Mouse (Mus musculus): Measurements from ENCODE around the gene Gga1. TPM values are rescaled to one million over a fixed set of nuclear protein-coding genes. Genes with fewer than 3 reads are reported as not detected.
A peak's percentile ranks its signal among the peaks of the same experiment; 100 is the strongest.

Gene Gga1
- polyA plus RNA-seq, 1 experiment from 2014 or later, result 63.1 TPM

GRCm38 (mm10) chr15:78835200-78836085 is 41.5 kb upstream of the Gga1 start:
- 13% methylated on average over 12 of the region's 12 CpGs for WGBS
- peaks cover 77% of the 10 kb centered on the region for H3K4me1 ChIP-seq (replicated peaks; ENCODE audit: control insufficient read depth, insufficient read depth, low read length)
- H3K4me3 ChIP-seq (ENCODE audit: low read length), result no peak overlapping the region
- no peaks in the 10 kb centered on the region for H3K9me3 ChIP-seq (ENCODE audit: control insufficient read depth, low read length)
- no peaks in the 10 kb centered on the region for H3K36me3 ChIP-seq (ENCODE audit: control insufficient read depth, insufficient read depth, low read length)
- H3K27ac ChIP-seq (ENCODE audit: low read length), result peak overlapping the region; percentile 97
- peak overlapping the region; percentile 60 for H3K9ac ChIP-seq (ENCODE audit: low read length)
- ATAC-seq (ENCODE audit: low read depth), result peak; percentile 13
- H3K27me3 ChIP-seq (ENCODE audit: control insufficient read depth, insufficient read depth, low read depth, low read length), result no peaks in the 10 kb centered on the region
- H3K4me2 ChIP-seq (ENCODE audit: low read depth, low read length), result 0 out of 2 replicates have a peak overlapping the region, but pooled peaks have one; percentile 18

- peaks cover 79% of the 10 kb centered on the region for H3K4me1 ChIP-seq (replicated peaks; ENCODE audit: control insufficient read depth, insufficient read depth, low read length)
- H3K27me3 ChIP-seq (ENCODE audit: control insufficient read depth, insufficient read depth, low read depth, low read length), result no peaks in the 10 kb centered on the region
- H3K4me2 ChIP-seq (ENCODE audit: low read depth, low read length), result no peak overlapping the region
- no peak overlapping the region for H3K4me3 ChIP-seq (ENCODE audit: low read length)
- no peaks in the 10 kb centered on the region for H3K9me3 ChIP-seq (ENCODE audit: control insufficient read depth, low read length)
- ATAC-seq (ENCODE audit: low read depth), result peak; percentile 3
- no peaks in the 10 kb centered on the region for H3K36me3 ChIP-seq (ENCODE audit: control insufficient read depth, insufficient read depth, low read length)
- H3K9ac ChIP-seq (ENCODE audit: low read length), result peak overlapping the region; percentile 60
- H3K27ac ChIP-seq (ENCODE audit: low read length), result peak overlapping the region; percentile 97
- 10% methylated on average over 8 of the region's 8 CpGs for WGBS
These were observed 40.8 kb upstream of the Gga1 start for GRCm38 (mm10) chr15:78836086-78836621.

- Histone ChIP-seq H3K4me3 (ENCODE audit: low read length) (no peak overlapping the region), H3K27ac (ENCODE audit: low read length) (peak overlapping the region; percentile 99), H3K4me2 (ENCODE audit: low read depth, low read length) (no peak overlapping the region), H3K4me1 (replicated peaks; ENCODE audit: control insufficient read depth, insufficient read depth, low read length) (peaks cover 56% of the 10 kb centered on the region), H3K27me3 (ENCODE audit: control insufficient read depth, insufficient read depth, low read depth, low read length) (no peaks in the 10 kb centered on the region), H3K9me3 (ENCODE audit: control insufficient read depth, low read length) (no peaks in the 10 kb centered on the region), H3K36me3 (ENCODE audit: control insufficient read depth, insufficient read depth, low read length) (no peaks in the 10 kb centered on the region), H3K9ac (ENCODE audit: low read length) (peak overlapping the region; percentile 48; the same call in 1 of the 2 replicates)
- no peak for ATAC-seq (ENCODE audit: low read depth)
- 11% methylated on average over 2 of the region's 2 CpGs for WGBS
These were observed 37.2 kb upstream of the Gga1 start for GRCm38 (mm10) chr15:78839744-78840143.

DNA sequence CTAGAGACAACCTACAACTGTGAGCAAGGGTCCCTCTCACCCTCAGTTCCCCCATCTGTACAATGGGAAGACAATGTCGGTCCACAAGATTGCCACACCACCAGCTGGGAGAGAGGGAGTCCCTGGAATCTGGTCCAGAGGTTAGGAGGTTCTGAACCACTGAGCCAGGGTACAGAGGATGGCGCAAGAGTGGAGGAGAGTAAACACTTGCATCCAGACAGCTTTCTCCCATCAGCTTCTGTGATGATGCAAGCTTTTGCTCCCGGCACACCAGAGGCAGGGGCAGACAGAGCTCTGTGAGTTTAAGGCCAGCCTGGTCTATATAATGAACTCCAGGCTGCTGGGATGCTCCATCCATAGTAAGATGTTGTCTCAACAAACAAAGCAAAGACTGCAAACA is 36.7 kb upstream of the Gga1 start:
- no peak overlapping the region for H3K4me3 ChIP-seq (ENCODE audit: low read length)
- H3K36me3 ChIP-seq (ENCODE audit: control insufficient read depth, insufficient read depth, low read length), result no peaks in the 10 kb centered on the region
- 30% methylated on average over 3 of the region's 3 CpGs for WGBS
- no peak overlapping the region for H3K9ac ChIP-seq (ENCODE audit: low read length)
- H3K9me3 ChIP-seq (ENCODE audit: control insufficient read depth, low read length), result no peaks in the 10 kb centered on the region
- H3K27me3 ChIP-seq (ENCODE audit: control insufficient read depth, insufficient read depth, low read depth, low read length), result no peaks in the 10 kb centered on the region
- no peak overlapping the region for H3K4me2 ChIP-seq (ENCODE audit: low read depth, low read length)
- peak; percentile 34 for ATAC-seq (ENCODE audit: low read depth)
- H3K27ac ChIP-seq (ENCODE audit: low read length), result peak overlapping the region; percentile 99
- H3K4me1 ChIP-seq (replicated peaks; ENCODE audit: control insufficient read depth, insufficient read depth, low read length), result peaks cover 56% of the 10 kb centered on the region

- WGBS, result 61% methylated on average over 11 of the region's 11 CpGs
- Histone ChIP-seq H3K4me1 (replicated peaks; ENCODE audit: control insufficient read depth, insufficient read depth, low read length) (peaks cover 56% of the 10 kb centered on the region), H3K4me3 (ENCODE audit: low read length) (no peak overlapping the region), H3K9ac (ENCODE audit: low read length) (peak overlapping the region; percentile 96; the same call in 1 of the 2 replicates), H3K27ac (ENCODE audit: low read length) (peak overlapping the region; percentile 99), H3K36me3 (ENCODE audit: control insufficient read depth, insufficient read depth, low read length) (no peaks in the 10 kb centered on the region; the same call in none of the 2 replicates), H3K4me2 (ENCODE audit: low read depth, low read length) (no peak overlapping the region), H3K27me3 (ENCODE audit: control insufficient read depth, insufficient read depth, low read depth, low read length) (no peaks in the 10 kb centered on the region), H3K9me3 (ENCODE audit: control insufficient read depth, low read length) (no peaks in the 10 kb centered on the region)
- ATAC-seq (ENCODE audit: low read depth), result no peak
These were observed 36.2 kb upstream of the Gga1 start for GRCm38 (mm10) chr15:78840751-78841150.

DNA sequence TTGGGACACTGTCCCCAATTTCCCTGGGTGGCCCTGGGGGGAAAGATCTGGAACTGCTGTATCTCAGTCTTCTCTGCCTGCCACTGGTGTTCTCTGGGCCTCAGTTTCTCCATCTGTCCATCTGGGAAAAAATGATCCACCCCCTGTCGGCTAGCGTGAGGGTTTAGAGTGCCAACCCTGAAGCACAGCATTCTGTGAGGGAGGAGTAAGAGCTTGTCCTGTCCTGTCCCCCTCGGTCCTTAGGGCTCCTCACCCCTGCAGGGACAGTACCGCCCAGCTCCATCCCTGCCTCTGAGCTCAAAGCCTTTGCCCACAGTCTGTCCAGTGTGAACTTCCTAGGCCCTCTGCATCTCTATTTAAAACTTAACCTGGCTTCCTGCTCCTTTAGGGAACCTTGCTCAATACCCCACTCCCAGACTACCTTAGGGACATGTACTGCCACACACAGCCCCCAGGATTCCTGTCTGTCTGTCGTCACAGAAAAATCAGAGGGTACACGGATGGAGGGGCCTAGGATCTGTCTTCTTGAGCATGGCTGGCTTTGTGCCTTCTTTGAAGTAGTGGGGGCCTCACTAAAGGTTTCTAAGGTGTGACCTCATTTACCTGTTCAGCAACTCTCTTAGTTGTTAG is 35.7 kb upstream of the Gga1 start:
- no peaks in the 10 kb centered on the region for H3K27me3 ChIP-seq (ENCODE audit: control insufficient read depth, insufficient read depth, low read depth, low read length)
- peak overlapping the region; percentile 96 for H3K9ac ChIP-seq (ENCODE audit: low read length)
- ATAC-seq (ENCODE audit: low read depth), result no peak
- 54% methylated on average over 6 of the region's 6 CpGs for WGBS
- no peaks in the 10 kb centered on the region for H3K9me3 ChIP-seq (ENCODE audit: control insufficient read depth, low read length)
- no peak overlapping the region for H3K4me3 ChIP-seq (ENCODE audit: low read length)
- H3K4me1 ChIP-seq (replicated peaks; ENCODE audit: control insufficient read depth, insufficient read depth, low read length), result peaks cover 56% of the 10 kb centered on the region
- peak overlapping the region; percentile 99 for H3K27ac ChIP-seq (ENCODE audit: low read length)
- no peak overlapping the region for H3K4me2 ChIP-seq (ENCODE audit: low read depth, low read length)
- H3K36me3 ChIP-seq (ENCODE audit: control insufficient read depth, insufficient read depth, low read length), result no peaks in the 10 kb centered on the region; the same call in none of the 2 replicates

GRCm38 (mm10) chr15:78842371-78843163 is 34.4 kb upstream of the Gga1 start, which contains the start of gene Cdc42ep1:
TSS of gene Cdc42ep1 (plus strand) at chr15:78842624.
- H3K9me3 ChIP-seq (ENCODE audit: control insufficient read depth, low read length), result no peaks in the 10 kb centered on the region
- peak within 1 kb of the TSS; percentile 96 for H3K9ac ChIP-seq (ENCODE audit: low read length)
- WGBS, result under 1% methylated on average over 75 of the region's 86 CpGs
- peaks cover 61% of the 10 kb centered on the region for H3K4me1 ChIP-seq (replicated peaks; ENCODE audit: control insufficient read depth, insufficient read depth, low read length)
- H3K4me3 ChIP-seq (ENCODE audit: low read length), result peak within 1 kb of the TSS; percentile 79
- no peaks in the 10 kb centered on the region for H3K27me3 ChIP-seq (ENCODE audit: control insufficient read depth, insufficient read depth, low read depth, low read length)
- peak; percentile 84 for ATAC-seq (ENCODE audit: low read depth)
- H3K36me3 ChIP-seq (ENCODE audit: control insufficient read depth, insufficient read depth, low read length), result peaks cover 6% of the 10 kb centered on the region
- H3K4me2 ChIP-seq (ENCODE audit: low read depth, low read length), result peak within 1 kb of the TSS; percentile 75
- H3K27ac ChIP-seq (ENCODE audit: low read length), result peak within 1 kb of the TSS; percentile 99

GRCm38 (mm10) chr15:78843581-78844469 is 33.2 kb upstream of the Gga1 start:
- Histone ChIP-seq H3K27ac (ENCODE audit: low read length) (peak overlapping the region; percentile 99), H3K4me1 (replicated peaks; ENCODE audit: control insufficient read depth, insufficient read depth, low read length) (peaks cover 73% of the 10 kb centered on the region)

More at GRCm38 (mm10) chr15:78843581-78844469, 33.2 kb upstream of the Gga1 start:
- peak overlapping the region; percentile 79 for H3K4me3 ChIP-seq (ENCODE audit: low read length)
- WGBS, result 18% methylated on average over 21 of the region's 21 CpGs
- no peaks in the 10 kb centered on the region for H3K27me3 ChIP-seq (ENCODE audit: control insufficient read depth, insufficient read depth, low read depth, low read length)
- peaks cover 16% of the 10 kb centered on the region for H3K36me3 ChIP-seq (ENCODE audit: control insufficient read depth, insufficient read depth, low read length)
- no peaks in the 10 kb centered on the region for H3K9me3 ChIP-seq (ENCODE audit: control insufficient read depth, low read length)
- peak overlapping the region; percentile 96 for H3K9ac ChIP-seq (ENCODE audit: low read length)
- H3K4me2 ChIP-seq (ENCODE audit: low read depth, low read length), result peak overlapping the region; percentile 75
- no peak for ATAC-seq (ENCODE audit: low read depth)
